Mouse (Mus musculus) forebrain, embryonic 12.5 days (tissue): ENCODE measurements at regions not wholly inside any gene's neighbourhood (a gene's known extent, or its start where the extent isn't known, plus 50 kb on each side); places are given as distances from the start of the nearest gene placed in this dataset.

Experiments used
- ATAC-seq: fragments of 200-750 bp; cut with Nextera tagmentation; 2 replicates; pipeline ENCODE4 v1.8.0; 2017; ENCODE audit warnings: moderate TSS enrichment; ENCODE audit not compliant: low FRiP score
- H3K27ac ChIP-seq: fragments of 300-500 bp; sonication (generic); 2 replicates; pipeline ENCODE4 v1.5.1; 2016; ENCODE audit warnings: mild to moderate bottlenecking
- H3K27me3 ChIP-seq: fragments of 300-500 bp; sonication (generic); 2 replicates; pipeline ENCODE4 v1.6.1; 2016; ENCODE audit warnings: mild to moderate bottlenecking
- H3K36me3 ChIP-seq: fragments of 300-500 bp; sonication (generic); replicated peaks from 2 replicates; pipeline ENCODE4 v1.6.1; 2016; ENCODE audit warnings: mild to moderate bottlenecking
- H3K4me1 ChIP-seq: fragments of 300-500 bp; sonication (generic); 2 replicates; pipeline ENCODE4 v1.6.1; 2016
- H3K4me2 ChIP-seq: fragments of 300-500 bp; sonication (generic); 2 replicates; pipeline ENCODE4 v1.6.1; 2016; ENCODE audit warnings: mild to moderate bottlenecking, moderate library complexity
- H3K4me3 ChIP-seq: fragments of 300-500 bp; sonication (generic); replicated peaks from 2 replicates; pipeline ENCODE4 v1.5.1; 2016; ENCODE audit warnings: mild to moderate bottlenecking
- H3K9ac ChIP-seq: fragments of 300-500 bp; sonication (generic); 2 replicates; pipeline ENCODE4 v1.6.1; 2016; ENCODE audit warnings: mild to moderate bottlenecking
- H3K9me3 ChIP-seq: fragments of 300-500 bp; sonication (generic); 2 replicates; pipeline ENCODE4 v1.6.1; 2016
- WGBS: fragments of 180-500 bp; shearing (Covaris S2); methylation state at CpG from one replicate; pipeline ENCODE4 v1.1.7; 2016; 5-methylcytosine and 5-hydroxymethylcytosine counted together

- Histone ChIP-seq H3K4me1 (no peaks in the 10 kb centered on the region), H3K9me3 (no peaks in the 10 kb centered on the region), H3K36me3 (no peaks in the 10 kb centered on the region), H3K27ac (no peak overlapping the region), H3K9ac (no peak overlapping the region), H3K4me3 (no peak overlapping the region), H3K27me3 (no peaks in the 10 kb centered on the region), H3K4me2 (no peak overlapping the region)
- 28% methylated on average over 4 of the region's 4 CpGs for WGBS
- ATAC-seq, result no peak
These were observed 110.4 kb upstream of the Neil3 start for GRCm38 (mm10) chr8:53749263-53749662.

- no peak for ATAC-seq
- no peak overlapping the region for H3K9ac ChIP-seq
- no peak overlapping the region for H3K4me2 ChIP-seq
- no peaks in the 10 kb centered on the region for H3K4me1 ChIP-seq
- no peak overlapping the region for H3K4me3 ChIP-seq
- H3K36me3 ChIP-seq, result no peaks in the 10 kb centered on the region
- no peak overlapping the region for H3K27ac ChIP-seq
- no peaks in the 10 kb centered on the region for H3K27me3 ChIP-seq
- H3K9me3 ChIP-seq, result no peaks in the 10 kb centered on the region
These were observed 130.3 kb upstream of the Neil3 start for GRCm38 (mm10) chr8:53769211-53769610.

- Histone ChIP-seq H3K36me3 (no peaks in the 10 kb centered on the region), H3K4me3 (no peak overlapping the region), H3K4me2 (no peak overlapping the region), H3K27me3 (no peaks in the 10 kb centered on the region), H3K27ac (no peak overlapping the region), H3K9ac (no peak overlapping the region), H3K4me1 (no peaks in the 10 kb centered on the region), H3K9me3 (no peaks in the 10 kb centered on the region)
- ATAC-seq, result no peak
These were observed 136.6 kb upstream of the Neil3 start for GRCm38 (mm10) chr8:53775511-53775910.

- no peak for ATAC-seq
- Histone ChIP-seq H3K4me1 (no peaks in the 10 kb centered on the region), H3K36me3 (no peaks in the 10 kb centered on the region), H3K27ac (no peak overlapping the region), H3K4me3 (no peak overlapping the region), H3K4me2 (no peak overlapping the region), H3K9ac (no peak overlapping the region), H3K27me3 (no peaks in the 10 kb centered on the region), H3K9me3 (no peaks in the 10 kb centered on the region)
- 89% methylated on average over 2 of the region's 2 CpGs for WGBS
These were observed 142.0 kb upstream of the Neil3 start for GRCm38 (mm10) chr8:53780886-53781285.

- Histone ChIP-seq H3K27ac (no peak overlapping the region), H3K4me3 (no peak overlapping the region), H3K9me3 (no peaks in the 10 kb centered on the region), H3K9ac (no peak overlapping the region), H3K4me2 (no peak overlapping the region), H3K27me3 (no peaks in the 10 kb centered on the region), H3K4me1 (no peaks in the 10 kb centered on the region), H3K36me3 (no peaks in the 10 kb centered on the region)
- WGBS, result 87% methylated on average over 4 of the region's 4 CpGs
- ATAC-seq, result no peak
These were observed 143.0 kb upstream of the Neil3 start for GRCm38 (mm10) chr8:53781885-53782284.

- no peaks in the 10 kb centered on the region for H3K4me1 ChIP-seq
- H3K9me3 ChIP-seq, result no peaks in the 10 kb centered on the region
- no peak overlapping the region for H3K4me2 ChIP-seq
- WGBS, result 89% methylated on average over 1 of the region's 1 CpGs
- H3K27me3 ChIP-seq, result no peaks in the 10 kb centered on the region
- H3K36me3 ChIP-seq, result no peaks in the 10 kb centered on the region
- H3K27ac ChIP-seq, result no peak overlapping the region
- no peak overlapping the region for H3K4me3 ChIP-seq
- H3K9ac ChIP-seq, result no peak overlapping the region
- ATAC-seq, result no peak
These were observed 149.3 kb upstream of the Neil3 start for GRCm38 (mm10) chr8:53788202-53788601.

- no peaks in the 10 kb centered on the region for H3K4me1 ChIP-seq
- H3K4me2 ChIP-seq, result no peak overlapping the region
- no peak overlapping the region for H3K4me3 ChIP-seq
- no peaks in the 10 kb centered on the region for H3K9me3 ChIP-seq
- no peak overlapping the region for H3K9ac ChIP-seq
- ATAC-seq, result no peak
- no peaks in the 10 kb centered on the region for H3K27me3 ChIP-seq
- no peak overlapping the region for H3K27ac ChIP-seq
- WGBS, result 79% methylated on average over 1 of the region's 1 CpGs
- H3K36me3 ChIP-seq, result no peaks in the 10 kb centered on the region
These were observed 182.3 kb upstream of the Neil3 start for GRCm38 (mm10) chr8:53821148-53821547.

GRCm38 (mm10) chr8:53827395-53827794 lies 188.5 kb upstream of the Neil3 start:
- Histone ChIP-seq H3K4me2 (no peak overlapping the region), H3K9me3 (no peaks in the 10 kb centered on the region), H3K27ac (no peak overlapping the region), H3K36me3 (no peaks in the 10 kb centered on the region), H3K4me3 (no peak overlapping the region), H3K9ac (no peak overlapping the region), H3K27me3 (no peaks in the 10 kb centered on the region), H3K4me1 (no peaks in the 10 kb centered on the region)
- 96% methylated on average over 1 of the region's 1 CpGs for WGBS
- ATAC-seq, result no peak

- H3K9ac ChIP-seq, result no peak overlapping the region
- no peak overlapping the region for H3K27ac ChIP-seq
- no peak overlapping the region for H3K4me3 ChIP-seq
- no peak for ATAC-seq
- no peaks in the 10 kb centered on the region for H3K27me3 ChIP-seq
- H3K4me2 ChIP-seq, result no peak overlapping the region
- H3K4me1 ChIP-seq, result no peaks in the 10 kb centered on the region
- H3K36me3 ChIP-seq, result no peaks in the 10 kb centered on the region
- H3K9me3 ChIP-seq, result no peaks in the 10 kb centered on the region
These were observed 209.0 kb upstream of the Neil3 start for GRCm38 (mm10) chr8:53847821-53848220.

- Histone ChIP-seq H3K27ac (no peak overlapping the region), H3K36me3 (no peaks in the 10 kb centered on the region), H3K9ac (no peak overlapping the region), H3K4me3 (no peak overlapping the region), H3K4me1 (0 out of 2 replicates have a peak, but pooled peaks cover 2% of the 10 kb centered on the region), H3K9me3 (no peaks in the 10 kb centered on the region), H3K27me3 (no peaks in the 10 kb centered on the region), H3K4me2 (no peak overlapping the region)
- no peak for ATAC-seq
- 62% methylated on average over 1 of the region's 1 CpGs for WGBS
These were observed 208.8 kb upstream of the Vegfc start for GRCm38 (mm10) chr8:53868567-53868966.

GRCm38 (mm10) chr8:53869997-53870596 lies 207.3 kb upstream of the Vegfc start:
- Histone ChIP-seq H3K27ac (no peak overlapping the region), H3K4me1 (0 out of 2 replicates have a peak, but pooled peaks cover 2% of the 10 kb centered on the region), H3K4me2 (no peak overlapping the region), H3K9me3 (no peaks in the 10 kb centered on the region), H3K27me3 (no peaks in the 10 kb centered on the region), H3K4me3 (no peak overlapping the region), H3K36me3 (no peaks in the 10 kb centered on the region), H3K9ac (no peak overlapping the region)
- ATAC-seq, result peak; percentile 75; the same call in 1 of the 2 replicates
- 59% methylated on average over 8 of the region's 8 CpGs for WGBS

GRCm38 (mm10) chr8:53872033-53872619 lies 205.3 kb upstream of the Vegfc start:
- ATAC-seq, result 0 out of 2 replicates have a peak, but pooled peaks have one; percentile 20
- no peaks in the 10 kb centered on the region for H3K36me3 ChIP-seq
- H3K4me1 ChIP-seq, result 0 out of 2 replicates have a peak, but pooled peaks cover 2% of the 10 kb centered on the region
- 14% methylated on average over 4 of the region's 4 CpGs for WGBS
- no peak overlapping the region for H3K27ac ChIP-seq
- no peaks in the 10 kb centered on the region for H3K9me3 ChIP-seq
- no peak overlapping the region for H3K4me2 ChIP-seq
- no peak overlapping the region for H3K9ac ChIP-seq
- H3K27me3 ChIP-seq, result no peaks in the 10 kb centered on the region
- H3K4me3 ChIP-seq, result no peak overlapping the region

- H3K36me3 ChIP-seq, result no peaks in the 10 kb centered on the region
- H3K27ac ChIP-seq, result no peak overlapping the region
- no peaks in the 10 kb centered on the region for H3K27me3 ChIP-seq
- H3K4me3 ChIP-seq, result no peak overlapping the region
- H3K9ac ChIP-seq, result no peak overlapping the region
- ATAC-seq, result no peak
- no peaks in the 10 kb centered on the region for H3K4me1 ChIP-seq
- WGBS, result 93% methylated on average over 7 of the region's 7 CpGs
- H3K4me2 ChIP-seq, result no peak overlapping the region
- no peaks in the 10 kb centered on the region for H3K9me3 ChIP-seq
These were observed 198.6 kb upstream of the Vegfc start for GRCm38 (mm10) chr8:53878846-53879245.
